Mouse (Mus musculus): ENCODE measurements around the gene Agpat1.

- TF ChIP-seq POLR2A (IDR thresholded peaks at IDR 0.05; ENCODE audit: extremely low read depth, insufficient read depth, low read length) (no peak), CTCF (IDR thresholded peaks at IDR 0.05; ENCODE audit: extremely low read depth, insufficient read depth, low read length) (no peak)
Measured at GRCm38 (mm10) chr17:34586796-34587422, 17.2 kb upstream of the Agpat1 start.

All from cortical plate, adult 2 months (tissue).